Mouse (Mus musculus): ENCODE measurements around the gene 6030498E09Rik. TPM values are rescaled to one million over a fixed set of nuclear protein-coding genes. Genes with fewer than 3 reads are reported as not detected.

6030498E09Rik gene
- total RNA-seq (2021), result not detected
- polyA plus RNA-seq (2012; rRNA removed), result not detected in 2 replicates
- long read RNA-seq, result 0 reads

DNA sequence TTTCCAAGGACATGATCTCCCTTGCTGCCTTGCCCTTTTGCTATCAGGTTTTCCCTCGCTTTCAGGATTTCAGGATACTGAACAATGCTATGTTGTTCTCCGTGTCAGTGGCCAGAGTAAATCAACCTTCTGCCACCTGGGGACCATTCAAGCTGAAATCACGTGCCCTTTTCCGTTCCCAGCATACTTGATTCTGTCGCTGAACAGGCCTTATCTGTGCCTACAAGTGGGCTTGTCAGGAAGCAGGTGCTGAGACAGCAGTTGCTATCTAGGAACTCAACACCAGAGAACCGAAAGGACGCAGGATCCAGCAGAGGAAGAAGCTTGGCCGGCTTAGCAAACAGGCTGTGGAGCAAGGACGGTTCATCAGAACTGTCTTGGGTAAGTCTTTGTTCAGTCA, at the start of gene 6030498E09Rik:
6030498E09Rik (plus strand) TSS at position 194 of the 400 bp plus-strand sequence.
- intact Hi-C loops (cut with DNase I), result loop anchor here (10.0 kb wide), 1 partner anchor 258 kb away; no protein-coding TSS in a partner anchor
- 23% methylated on average over 9 of the region's 9 CpGs for WGBS

DNA sequence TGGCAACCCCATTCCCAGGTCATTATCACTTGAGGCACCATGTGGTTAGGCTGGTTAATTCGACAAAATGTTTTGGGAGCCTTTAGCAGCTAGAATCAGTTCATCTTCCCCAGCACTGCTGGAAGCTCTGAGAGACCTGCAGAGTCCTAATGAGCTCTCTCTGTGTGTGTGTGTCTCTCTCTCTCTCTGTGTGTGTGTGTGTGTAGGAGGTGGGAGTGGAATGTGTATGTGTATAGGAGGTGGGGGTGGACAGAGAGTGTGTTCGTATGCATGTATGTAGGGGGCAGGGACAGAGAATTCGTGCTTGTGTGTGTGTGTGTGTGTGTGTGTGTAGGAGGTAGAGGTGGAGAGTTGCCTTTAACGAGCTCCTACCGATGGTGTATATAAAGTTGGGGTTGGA, 42.4 kb upstream of the 6030498E09Rik start:
- no peak for DNase-seq
- Histone ChIP-seq H3K9ac (ENCODE audit: low read depth, low read length) (no peak overlapping the region), H3K4me1 (ENCODE audit: control insufficient read depth, insufficient read depth, low read length) (no peaks in the 10 kb centered on the region), H3K27ac (no peak overlapping the region), H3K4me3 (no peak overlapping the region), H3K27me3 (ENCODE audit: control insufficient read depth, insufficient read depth, low read length) (no peaks in the 10 kb centered on the region), H3K79me2 (replicated peaks; ENCODE audit: control insufficient read depth, insufficient read depth, low read length) (no peaks in the 10 kb centered on the region), H3K36me3 (ENCODE audit: control insufficient read depth, insufficient read depth, low read length) (no peaks in the 10 kb centered on the region)
- intact Hi-C loops (cut with DNase I), result no loop called here
- TF ChIP-seq POLR2A (IDR thresholded peaks at IDR 0.05; ENCODE audit: insufficient read depth, low read depth, low read length), result no peak
- no peak for TF ChIP-seq CTCF (IDR thresholded peaks at IDR 0.05)
- no peak for TF ChIP-seq EP300 (IDR thresholded peaks at IDR 0.05; ENCODE audit: insufficient read depth, low read depth, low read length)
- WGBS, result 70% methylated on average over 5 of the region's 5 CpGs

More for the DNA sequence above, at the start of gene 6030498E09Rik:
- no peaks in the 10 kb centered on the region for H3K36me3 ChIP-seq (ENCODE audit: control insufficient read depth, insufficient read depth, low read length)
- H3K4me3 ChIP-seq, result no peak within 1 kb of the TSS
- TF ChIP-seq EP300 (IDR thresholded peaks at IDR 0.05; ENCODE audit: insufficient read depth, low read depth, low read length), result no peak
- no peak for TF ChIP-seq CTCF (IDR thresholded peaks at IDR 0.05)
- no peak for TF ChIP-seq POLR2A (IDR thresholded peaks at IDR 0.05; ENCODE audit: insufficient read depth, low read depth, low read length)
- H3K4me1 ChIP-seq (ENCODE audit: control insufficient read depth, insufficient read depth, low read length), result no peaks in the 10 kb centered on the region; the same call in 1 of the 2 replicates
- no peak within 1 kb of the TSS for H3K9ac ChIP-seq (ENCODE audit: low read depth, low read length)
- no peaks in the 10 kb centered on the region for H3K79me2 ChIP-seq (replicated peaks; ENCODE audit: control insufficient read depth, insufficient read depth, low read length)
- H3K27ac ChIP-seq, result no peak within 1 kb of the TSS
- H3K27me3 ChIP-seq (ENCODE audit: control insufficient read depth, insufficient read depth, low read length), result no peaks in the 10 kb centered on the region
- DNase-seq, result no peak

DNA sequence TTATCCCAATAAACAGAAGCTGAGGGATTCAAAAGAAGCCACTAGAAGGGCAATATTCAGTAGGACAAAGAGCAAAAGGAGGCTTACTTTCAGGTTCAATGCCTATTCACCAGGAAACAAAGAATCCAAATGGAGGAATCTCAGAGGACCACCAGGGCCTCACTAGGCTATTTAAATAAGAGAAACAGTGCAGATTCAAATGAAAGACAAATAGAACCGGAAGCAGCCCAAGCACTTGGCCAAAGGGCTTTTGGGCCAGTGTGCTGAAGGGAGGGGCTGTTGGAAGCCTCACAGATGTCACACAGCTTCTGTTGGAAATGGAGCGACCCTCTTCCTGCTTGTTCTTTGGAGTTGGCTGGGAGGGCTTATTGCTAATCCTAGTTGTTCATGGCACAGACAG, 41.8 kb upstream of the 6030498E09Rik start:
- intact Hi-C loops (cut with DNase I), result no loop called here
- no peak for DNase-seq
- no peak overlapping the region for H3K4me3 ChIP-seq

DNA sequence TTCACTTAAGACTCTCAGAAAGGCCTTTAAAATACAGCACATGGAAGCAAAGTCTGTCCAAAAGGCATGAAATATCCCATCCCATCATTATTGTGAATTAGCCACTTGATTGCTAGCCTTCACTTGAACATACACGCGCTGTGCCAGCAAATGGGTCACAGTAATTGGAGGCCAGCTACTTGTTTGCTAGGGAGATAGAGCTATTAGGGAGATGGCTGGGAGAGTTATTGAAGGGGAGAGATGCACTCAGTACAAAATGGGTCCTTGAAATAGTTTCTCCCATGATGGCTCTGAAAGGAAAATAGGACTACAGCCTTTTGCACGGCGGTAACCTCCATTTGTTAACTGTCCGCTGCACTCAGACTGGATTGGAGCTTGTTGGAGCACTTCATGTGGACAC, 38.8 kb upstream of the 6030498E09Rik start:
- TF ChIP-seq POLR2A (IDR thresholded peaks at IDR 0.05; ENCODE audit: insufficient read depth, low read depth, low read length) (no peak), EP300 (IDR thresholded peaks at IDR 0.05; ENCODE audit: insufficient read depth, low read depth, low read length) (no peak), CTCF (IDR thresholded peaks at IDR 0.05) (no peak)
- no peak overlapping the region for H3K4me3 ChIP-seq
- 93% methylated on average over 5 of the region's 5 CpGs for WGBS
- H3K27me3 ChIP-seq (ENCODE audit: control insufficient read depth, insufficient read depth, low read length), result no peaks in the 10 kb centered on the region
- no peaks in the 10 kb centered on the region for H3K79me2 ChIP-seq (replicated peaks; ENCODE audit: control insufficient read depth, insufficient read depth, low read length)
- no peak for DNase-seq
- no peak overlapping the region for H3K27ac ChIP-seq
- intact Hi-C loops (cut with DNase I), result no loop called here
- H3K4me1 ChIP-seq (ENCODE audit: control insufficient read depth, insufficient read depth, low read length), result no peaks in the 10 kb centered on the region
- H3K36me3 ChIP-seq (ENCODE audit: control insufficient read depth, insufficient read depth, low read length), result no peaks in the 10 kb centered on the region
- no peak overlapping the region for H3K9ac ChIP-seq (ENCODE audit: low read depth, low read length)

More for the DNA sequence above, 41.8 kb upstream of the 6030498E09Rik start:
- H3K79me2 ChIP-seq (replicated peaks; ENCODE audit: control insufficient read depth, insufficient read depth, low read length), result no peaks in the 10 kb centered on the region
- H3K27me3 ChIP-seq (ENCODE audit: control insufficient read depth, insufficient read depth, low read length), result no peaks in the 10 kb centered on the region
- WGBS, result 68% methylated on average over 2 of the region's 2 CpGs
- no peak overlapping the region for H3K9ac ChIP-seq (ENCODE audit: low read depth, low read length)
- no peak for TF ChIP-seq EP300 (IDR thresholded peaks at IDR 0.05; ENCODE audit: insufficient read depth, low read depth, low read length)
- no peaks in the 10 kb centered on the region for H3K36me3 ChIP-seq (ENCODE audit: control insufficient read depth, insufficient read depth, low read length)
- H3K27ac ChIP-seq, result no peak overlapping the region
- H3K4me1 ChIP-seq (ENCODE audit: control insufficient read depth, insufficient read depth, low read length), result no peaks in the 10 kb centered on the region

DNA sequence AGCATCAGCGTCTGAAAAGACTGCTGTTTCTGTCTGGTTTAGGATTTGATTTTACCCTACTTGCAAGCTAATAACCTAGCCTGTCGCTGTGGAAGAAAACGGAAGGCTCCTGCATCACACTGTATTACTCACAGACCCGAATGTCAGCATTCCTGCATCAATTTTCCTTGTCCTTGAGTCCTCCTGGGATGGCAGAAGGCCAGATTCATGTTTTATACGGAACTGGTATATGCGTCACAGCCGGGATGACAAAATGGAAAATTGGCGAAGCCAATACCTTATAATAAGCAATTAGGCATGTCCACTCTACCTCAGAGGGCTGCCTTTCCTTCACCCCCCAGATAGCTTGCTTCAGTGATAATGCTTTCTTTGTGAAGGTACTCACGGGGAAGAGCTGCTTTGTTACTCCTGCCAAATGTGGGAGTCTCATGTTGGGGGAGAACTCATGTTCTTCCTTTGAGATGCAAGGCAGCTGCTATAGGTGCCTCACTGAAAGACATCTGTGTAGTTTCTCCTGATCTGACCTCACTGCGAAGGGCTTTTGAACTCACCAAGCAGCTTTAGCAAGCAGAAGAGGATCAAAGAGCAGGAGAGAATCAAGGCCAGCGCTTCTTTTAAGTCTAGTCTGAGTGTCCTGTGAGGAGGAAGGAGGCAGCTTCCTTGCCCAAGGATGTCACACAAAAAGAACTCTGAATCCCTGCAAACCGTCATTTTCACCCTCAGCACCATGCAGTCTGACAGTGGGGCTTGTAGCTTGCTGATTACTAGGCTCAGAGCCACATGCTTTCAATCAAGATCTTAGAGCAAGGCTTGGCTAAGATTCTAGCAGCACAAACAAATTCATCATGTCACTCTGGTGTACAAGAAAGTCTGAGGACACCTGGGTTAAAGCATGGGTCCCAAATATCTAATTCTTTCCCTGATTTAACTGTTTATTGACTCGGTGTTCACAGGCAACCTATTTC, 37.3 kb upstream of the 6030498E09Rik start:
- 52% methylated on average over 13 of the region's 13 CpGs for WGBS
- Histone ChIP-seq H3K79me2 (replicated peaks; ENCODE audit: control insufficient read depth, insufficient read depth, low read length) (no peaks in the 10 kb centered on the region), H3K27ac (no peak overlapping the region), H3K27me3 (ENCODE audit: control insufficient read depth, insufficient read depth, low read length) (no peaks in the 10 kb centered on the region), H3K9ac (ENCODE audit: low read depth, low read length) (no peak overlapping the region), H3K4me1 (ENCODE audit: control insufficient read depth, insufficient read depth, low read length) (no peaks in the 10 kb centered on the region), H3K36me3 (ENCODE audit: control insufficient read depth, insufficient read depth, low read length) (no peaks in the 10 kb centered on the region), H3K4me3 (no peak overlapping the region)
- no peak for TF ChIP-seq POLR2A (IDR thresholded peaks at IDR 0.05; ENCODE audit: insufficient read depth, low read depth, low read length)
- no peak for TF ChIP-seq CTCF (IDR thresholded peaks at IDR 0.05)
- no peak for TF ChIP-seq EP300 (IDR thresholded peaks at IDR 0.05; ENCODE audit: insufficient read depth, low read depth, low read length)
- no peak for DNase-seq
- intact Hi-C loops (cut with DNase I), result no loop called here

DNA sequence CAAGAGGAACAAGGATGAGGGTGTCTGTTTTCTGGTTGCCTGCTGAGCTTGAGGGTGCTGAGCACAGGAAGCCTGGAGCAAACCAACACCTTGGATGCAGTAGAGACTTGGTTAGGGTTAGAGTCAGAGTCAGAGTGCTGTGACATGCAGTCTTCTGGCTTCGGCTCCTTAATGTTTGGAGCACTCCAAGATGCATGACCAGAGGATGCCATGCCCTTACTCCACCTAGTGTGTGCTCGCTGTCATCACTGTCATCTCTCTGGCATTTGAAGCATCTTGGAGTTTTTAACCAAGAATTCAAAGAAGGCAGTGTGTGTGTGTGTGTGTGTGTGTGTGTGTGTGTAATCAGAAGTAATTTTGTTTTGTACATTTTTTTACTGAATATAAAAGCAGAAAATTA, 1.0 kb upstream of the 6030498E09Rik start:
- no peak for TF ChIP-seq EP300 (IDR thresholded peaks at IDR 0.05; ENCODE audit: insufficient read depth, low read depth, low read length)
- no peak for TF ChIP-seq POLR2A (IDR thresholded peaks at IDR 0.05; ENCODE audit: insufficient read depth, low read depth, low read length)
- TF ChIP-seq CTCF (IDR thresholded peaks at IDR 0.05), result no peak
- intact Hi-C loops (cut with DNase I), result loop anchor here (10.0 kb wide), 1 partner anchor 257 kb away; no protein-coding TSS in a partner anchor
- Histone ChIP-seq H3K27ac (no peak overlapping the region), H3K9ac (ENCODE audit: low read depth, low read length) (no peak overlapping the region), H3K4me3 (no peak overlapping the region), H3K4me1 (ENCODE audit: control insufficient read depth, insufficient read depth, low read length) (no peaks in the 10 kb centered on the region; the same call in 1 of the 2 replicates), H3K27me3 (ENCODE audit: control insufficient read depth, insufficient read depth, low read length) (no peaks in the 10 kb centered on the region), H3K36me3 (ENCODE audit: control insufficient read depth, insufficient read depth, low read length) (no peaks in the 10 kb centered on the region), H3K79me2 (replicated peaks; ENCODE audit: control insufficient read depth, insufficient read depth, low read length) (no peaks in the 10 kb centered on the region)
- 68% methylated on average over 2 of the region's 2 CpGs for WGBS
- DNase-seq, result no peak

Measured in heart, adult 2 months (tissue).